Comparison of ENCODE assay signal across 16 mouse cellular contexts in genomic region chr7:75478060-75478459, GRCm38 (mm10).
"Had no signal": no experiment of that assay in that cellular context is flagged by ENCODE, and none has a peak within 500 bp of the region (broad histone marks: within the 10 kb centered on the region; RNA-seq: fewer than 3 reads in every experiment).

No protein-coding gene starts in this region.

- H3K9me3 ChIP-seq: neural tube, embryonic 13.5 days; neural tube, embryonic 15.5 days; stomach, embryonic 15.5 days had no signal

- H3K4me2 ChIP-seq: neural tube, embryonic 13.5 days; neural tube, embryonic 15.5 days; stomach, embryonic 15.5 days had no signal

- H3K36me3 ChIP-seq: neural tube, embryonic 13.5 days; neural tube, embryonic 15.5 days; stomach, embryonic 15.5 days had no signal

- H3K9ac ChIP-seq: neural tube, embryonic 13.5 days; neural tube, embryonic 15.5 days; stomach, embryonic 15.5 days had no signal

- H3K4me1 ChIP-seq: stomach, embryonic 15.5 days had no signal

- H3K27ac ChIP-seq: neural tube, embryonic 13.5 days; neural tube, embryonic 15.5 days; stomach, embryonic 15.5 days; stomach, postnatal 0 days had no signal

- DNase-seq: retina, postnatal 1 day; right cerebral cortex, adult 18-20 months; right cerebral cortex, postnatal 14 days; right cerebral cortex, postnatal 25 days; right cerebral cortex, postnatal 4 days; spleen, adult 18-20 months; thymus, adult 18-20 months; thymus, adult 2 months; thymus, postnatal 14 days; thymus, postnatal 25 days; thymus, postnatal 36 days; thymus, postnatal 4 days had no signal

- H3K27me3 ChIP-seq: neural tube, embryonic 13.5 days; neural tube, embryonic 15.5 days; stomach, embryonic 15.5 days had no signal

- H3K4me3 ChIP-seq: neural tube, embryonic 13.5 days; neural tube, embryonic 15.5 days; stomach, embryonic 15.5 days had no signal
